Mouse (Mus musculus): ENCODE measurements around the gene Speer4e. TPM values are rescaled to one million over a fixed set of nuclear protein-coding genes. Genes with fewer than 3 reads are reported as not detected.
"Not testable (repeated sequence)": the region's sequence is repeated elsewhere in the genome, so short reads cannot be mapped to it uniquely, and the experiment has no call there.

Gene Speer4e
- not detected in 2 replicates for polyA plus RNA-seq (2016; fragmentation: Nextera tagmentation; extraction: Ambion mirVana)

DNA sequence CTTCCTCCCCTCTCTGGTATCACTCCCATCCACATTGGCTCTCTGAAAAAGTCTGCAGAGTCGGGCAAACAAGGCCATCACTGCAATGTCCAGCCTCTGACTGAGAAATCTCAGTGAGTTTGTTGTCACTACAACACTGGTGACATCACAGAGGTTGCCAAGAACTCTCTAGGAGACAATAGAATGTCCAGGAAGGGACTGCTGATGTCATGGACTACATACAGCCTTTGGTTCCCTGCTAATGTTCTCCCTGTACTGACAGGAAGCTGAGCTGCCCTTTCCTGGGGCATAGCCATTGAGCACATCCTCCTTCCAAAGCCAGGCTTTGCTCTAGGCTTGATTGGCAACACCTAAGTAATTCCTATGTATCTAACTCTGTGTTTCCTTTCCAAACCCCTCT lies at the start of gene Speer4e:
TSS of gene Speer4e (minus strand) at position 101 of the 400 bp plus-strand sequence.
- not testable (repeated sequence) for H3K9me3 ChIP-seq; H3K4me3 ChIP-seq; H3K4me1 ChIP-seq; H3K27ac ChIP-seq; H3K36me3 ChIP-seq; H3K27me3 ChIP-seq (ENCODE audit: insufficient read depth, poor library complexity, severe bottlenecking); DNase-seq (ENCODE audit: low spot score)
- 58% methylated on average over 1 of the region's 1 CpGs for WGBS

DNA sequence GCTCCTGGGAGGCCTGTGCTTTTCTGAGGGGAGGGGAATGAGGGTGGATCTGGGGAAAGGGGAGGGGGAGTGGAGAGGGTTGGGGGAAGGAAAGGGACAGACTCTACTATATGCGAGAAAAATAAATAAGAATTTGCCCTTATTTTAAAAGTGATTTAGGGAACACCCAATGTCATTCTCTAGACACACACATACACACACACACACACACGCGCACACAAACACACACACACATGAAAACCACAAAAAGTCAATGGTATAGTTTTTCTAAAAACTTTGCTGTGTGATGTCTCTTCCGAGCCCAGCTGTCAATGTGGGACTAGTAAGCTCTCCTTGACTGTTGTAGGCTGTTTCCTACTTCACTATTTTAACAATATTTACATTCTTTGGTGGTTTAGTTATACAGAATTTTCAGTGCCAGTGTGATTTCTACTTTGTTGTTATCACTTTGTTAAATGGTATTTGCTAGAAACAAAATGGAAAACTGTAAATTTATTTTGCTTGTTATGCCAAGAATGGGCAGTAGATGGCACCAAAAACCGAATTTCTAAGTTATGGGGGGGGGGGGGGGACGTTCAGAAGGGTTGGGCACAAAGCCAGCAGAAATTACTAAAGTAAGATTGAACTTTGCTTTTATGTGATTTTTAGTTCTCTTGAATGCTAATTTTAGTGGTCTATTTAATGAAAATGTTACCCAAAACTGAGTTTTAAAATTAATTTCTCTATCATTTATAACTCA lies 48.6 kb upstream of the Speer4e start:
- WGBS: 49% methylated on average over 6 of the region's 6 CpGs
- not testable (repeated sequence) for H3K36me3 ChIP-seq; DNase-seq (ENCODE audit: low spot score); H3K4me1 ChIP-seq; H3K4me3 ChIP-seq; H3K27me3 ChIP-seq (ENCODE audit: insufficient read depth, poor library complexity, severe bottlenecking); H3K27ac ChIP-seq
- H3K9me3 ChIP-seq: peaks cover 11% of the 10 kb centered on the region

DNA sequence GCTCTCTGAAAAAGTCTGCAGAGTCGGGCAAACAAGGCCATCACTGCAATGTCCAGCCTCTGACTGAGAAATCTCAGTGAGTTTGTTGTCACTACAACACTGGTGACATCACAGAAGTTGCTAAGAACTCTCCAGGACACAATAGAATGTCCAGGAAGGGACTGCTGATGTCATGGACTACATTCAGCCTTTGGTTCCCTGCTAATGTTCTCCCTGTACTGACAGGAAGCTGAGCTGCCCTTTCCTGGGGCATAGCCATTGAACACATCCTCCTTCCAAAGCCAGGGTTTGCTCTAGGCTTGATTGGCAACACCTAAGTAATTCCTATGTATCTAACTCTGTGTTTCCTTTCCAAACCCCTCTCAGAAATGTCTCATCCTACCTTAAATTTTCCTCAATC lies 40.6 kb upstream of the Speer4e start, which contains the start of gene Gm10354:
TSS of gene Gm10354 (minus strand) at position 101 of the 400 bp plus-strand sequence.
- DNase-seq (ENCODE audit: low spot score): peak; percentile 35

DNA sequence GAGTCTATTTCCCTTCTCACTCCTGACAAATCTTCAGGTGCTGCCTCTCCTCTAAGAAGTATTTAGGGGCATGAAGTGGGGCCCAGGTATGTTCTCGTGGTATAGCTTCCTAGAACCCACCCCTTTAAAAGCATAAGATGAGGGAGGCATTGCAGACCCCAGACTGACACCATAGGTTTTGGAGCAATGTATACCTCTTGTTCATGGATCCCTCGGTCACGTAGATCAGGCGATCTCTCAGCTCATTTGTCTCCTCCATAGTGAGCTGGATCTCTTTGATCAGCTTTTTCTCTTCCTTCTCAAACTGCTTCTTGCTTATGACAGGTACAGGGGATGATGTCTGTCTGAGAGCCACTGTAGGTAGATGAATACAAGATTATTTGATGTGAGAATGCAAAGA lies 39.1 kb upstream of the Speer4e start:
- H3K27me3 ChIP-seq (ENCODE audit: insufficient read depth, poor library complexity, severe bottlenecking); H3K4me3 ChIP-seq; H3K36me3 ChIP-seq; H3K27ac ChIP-seq; H3K4me1 ChIP-seq: not testable (repeated sequence)
- DNase-seq (ENCODE audit: low spot score): peak; percentile 72
- WGBS: 74% methylated on average over 4 of the region's 4 CpGs
- peaks cover 17% of the 10 kb centered on the region for H3K9me3 ChIP-seq

More for the DNA sequence above, 40.6 kb upstream of the Speer4e start, which contains the start of gene Gm10354:
- not testable (repeated sequence) for H3K4me1 ChIP-seq; H3K27me3 ChIP-seq (ENCODE audit: insufficient read depth, poor library complexity, severe bottlenecking); H3K36me3 ChIP-seq; H3K4me3 ChIP-seq; H3K27ac ChIP-seq
- H3K9me3 ChIP-seq: peaks cover 18% of the 10 kb centered on the region
- 56% methylated on average over 1 of the region's 1 CpGs for WGBS

DNA sequence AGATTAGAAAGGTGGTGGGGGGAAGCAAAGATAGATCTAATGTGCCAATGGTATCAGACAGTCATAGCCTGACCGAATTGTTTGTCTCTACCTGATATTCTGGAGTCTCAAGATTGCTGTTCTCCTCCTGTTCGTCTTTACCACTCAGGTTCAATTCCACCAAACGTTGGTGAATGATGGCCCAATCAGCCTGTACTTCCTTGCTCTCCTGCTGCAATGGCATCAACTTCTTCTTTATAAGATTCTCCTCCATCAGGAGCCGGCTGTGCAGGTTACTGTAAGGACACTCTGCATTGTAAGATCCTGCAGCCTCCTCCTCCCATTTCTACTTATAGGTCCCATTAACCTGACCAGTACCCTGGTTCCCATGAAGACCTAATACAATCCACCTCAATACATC lies 37.1 kb upstream of the Speer4e start:
- H3K4me1 ChIP-seq; DNase-seq (ENCODE audit: low spot score); H3K36me3 ChIP-seq; H3K4me3 ChIP-seq; H3K27me3 ChIP-seq (ENCODE audit: insufficient read depth, poor library complexity, severe bottlenecking); H3K27ac ChIP-seq: not testable (repeated sequence)
- 56% methylated on average over 4 of the region's 4 CpGs for WGBS
- H3K9me3 ChIP-seq: peaks cover 22% of the 10 kb centered on the region

DNA sequence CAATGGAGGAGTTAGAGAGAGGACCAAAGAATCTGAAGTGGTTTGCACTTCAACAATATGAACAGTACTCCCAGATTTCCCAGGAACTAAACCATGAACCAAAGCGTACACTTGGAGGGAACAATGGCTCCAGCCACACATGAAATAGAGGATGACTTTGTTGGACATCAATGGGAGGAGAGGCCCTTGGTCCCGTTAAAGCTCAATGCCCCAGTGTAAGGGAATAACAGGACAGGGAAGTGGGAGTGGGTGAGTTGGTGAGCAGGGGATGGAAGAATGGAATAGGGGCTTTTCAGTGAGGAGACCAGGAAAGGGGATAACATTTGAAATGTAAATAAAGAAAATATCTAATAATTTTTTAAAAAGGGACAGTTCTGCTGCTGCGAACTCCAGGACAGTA lies 34.6 kb upstream of the Speer4e start:
- H3K36me3 ChIP-seq: not testable (repeated sequence)
- 77% methylated on average over 3 of the region's 3 CpGs for WGBS

DNA sequence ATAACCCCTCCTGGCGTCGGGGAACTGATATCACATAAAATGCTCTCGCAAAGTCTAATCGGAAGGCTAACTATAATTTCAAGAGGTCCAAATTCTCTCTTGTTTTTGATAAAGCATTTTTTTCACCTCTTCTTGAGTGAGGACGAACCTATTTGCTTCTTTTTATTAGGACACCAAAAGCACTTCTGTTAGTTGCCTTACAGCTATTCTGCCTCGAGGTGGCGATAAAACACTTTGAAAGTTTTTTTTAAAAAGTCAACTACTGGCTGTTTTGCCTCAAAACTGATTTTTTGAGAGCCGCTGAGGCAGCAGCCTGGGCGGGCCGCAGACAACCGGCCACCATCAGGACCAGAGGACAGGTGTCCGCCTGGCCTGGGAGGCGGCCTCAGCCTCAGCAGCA lies 25.6 kb upstream of the Speer4e start:
- peak; percentile 39 for DNase-seq (ENCODE audit: low spot score)
- not testable (repeated sequence) for H3K4me1 ChIP-seq; H3K4me3 ChIP-seq; H3K27ac ChIP-seq; H3K27me3 ChIP-seq (ENCODE audit: insufficient read depth, poor library complexity, severe bottlenecking); H3K36me3 ChIP-seq
- WGBS: 76% methylated on average over 13 of the region's 13 CpGs
- H3K9me3 ChIP-seq: peaks cover 14% of the 10 kb centered on the region

More for the DNA sequence above, 34.6 kb upstream of the Speer4e start:
- H3K9me3 ChIP-seq: peaks cover 15% of the 10 kb centered on the region
- DNase-seq (ENCODE audit: low spot score); H3K4me1 ChIP-seq; H3K4me3 ChIP-seq; H3K27ac ChIP-seq; H3K27me3 ChIP-seq (ENCODE audit: insufficient read depth, poor library complexity, severe bottlenecking): not testable (repeated sequence)

DNA sequence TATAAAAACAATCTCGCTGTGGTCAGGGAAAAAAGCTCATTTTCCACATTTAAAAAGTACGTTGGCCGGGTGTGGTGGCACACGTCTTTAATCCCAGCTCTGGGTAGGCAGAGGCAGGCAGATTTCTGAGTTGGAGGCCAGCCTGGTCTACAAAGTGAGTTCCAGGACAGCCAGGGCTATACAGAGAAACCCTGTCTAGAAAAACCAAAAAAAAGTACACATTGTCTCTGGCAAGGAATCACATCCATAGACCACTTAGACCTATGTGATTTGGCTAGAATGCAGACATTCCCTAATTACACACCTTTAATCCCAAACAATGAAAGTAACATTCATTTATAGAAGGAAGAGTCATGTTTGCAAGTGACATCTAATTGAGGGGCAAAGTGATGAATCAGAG lies 23.3 kb upstream of the Speer4e start:
- WGBS: 77% methylated on average over 4 of the region's 4 CpGs
- not testable (repeated sequence) for H3K27ac ChIP-seq; H3K4me3 ChIP-seq; H3K36me3 ChIP-seq; H3K4me1 ChIP-seq; H3K27me3 ChIP-seq (ENCODE audit: insufficient read depth, poor library complexity, severe bottlenecking); DNase-seq (ENCODE audit: low spot score)
- peaks cover 17% of the 10 kb centered on the region for H3K9me3 ChIP-seq

DNA sequence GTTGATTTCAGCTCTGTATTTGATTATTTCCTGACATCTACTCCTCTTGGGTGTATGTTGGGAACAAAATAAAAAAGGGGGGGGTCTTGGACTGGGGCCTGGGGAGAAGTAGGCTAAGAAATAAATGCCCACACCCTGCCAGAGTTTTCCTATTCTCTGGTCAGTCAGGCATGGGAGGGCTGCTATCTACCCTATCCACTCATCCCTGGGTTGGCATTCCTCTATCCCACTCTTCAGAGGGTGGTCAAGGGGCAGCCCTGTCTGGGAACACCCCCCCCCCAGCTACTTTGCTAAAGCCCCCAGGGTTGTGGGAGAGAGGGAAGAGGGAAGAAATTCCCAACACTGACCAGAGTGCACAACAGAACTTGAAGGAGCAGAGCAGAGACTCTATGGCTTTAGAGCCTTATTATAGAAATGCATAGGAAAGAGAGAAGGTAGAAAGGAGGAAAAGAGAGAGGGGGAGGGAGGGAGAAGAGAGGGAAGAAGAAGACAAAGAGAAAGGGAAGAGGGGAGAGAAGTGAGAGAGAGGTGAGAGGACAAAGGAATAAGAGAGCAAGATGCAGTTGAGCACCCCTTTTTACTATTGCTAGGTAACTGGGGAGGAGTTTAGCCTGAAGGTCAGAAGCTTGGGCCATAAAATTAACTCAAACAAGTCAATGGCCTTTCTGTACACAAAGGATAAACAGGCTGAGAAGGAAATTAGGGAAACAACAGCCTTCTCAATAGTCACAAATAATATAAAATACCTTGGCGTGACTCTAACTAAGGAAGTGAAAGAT lies 17.9 kb upstream of the Speer4e start:
- peaks cover 21% of the 10 kb centered on the region for H3K9me3 ChIP-seq
- H3K36me3 ChIP-seq; H3K27me3 ChIP-seq (ENCODE audit: insufficient read depth, poor library complexity, severe bottlenecking); H3K4me1 ChIP-seq; H3K27ac ChIP-seq; H3K4me3 ChIP-seq; DNase-seq (ENCODE audit: low spot score): not testable (repeated sequence)
- 84% methylated on average over 1 of the region's 1 CpGs for WGBS

DNA sequence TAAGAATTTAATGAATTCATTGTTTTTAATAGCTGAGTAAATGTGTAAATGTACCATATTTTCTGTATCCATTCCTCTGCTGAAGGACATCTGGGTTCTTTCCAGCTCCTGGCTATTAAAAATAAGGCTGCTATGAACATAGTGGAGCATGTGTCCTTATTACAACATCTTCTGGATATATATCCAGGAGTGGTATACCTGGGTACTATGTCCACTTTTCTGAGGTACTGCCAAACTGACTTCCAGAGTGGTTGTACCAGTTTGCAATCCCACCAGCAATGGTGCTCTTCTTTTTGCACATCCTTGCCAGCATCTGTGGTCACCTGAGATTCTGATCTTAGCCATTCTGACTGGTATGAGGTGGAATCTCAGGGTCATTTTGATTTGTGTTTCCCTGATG lies 15.4 kb upstream of the Speer4e start:
- H3K9me3 ChIP-seq: peaks cover 18% of the 10 kb centered on the region
- H3K4me3 ChIP-seq; H3K27ac ChIP-seq; H3K36me3 ChIP-seq; DNase-seq (ENCODE audit: low spot score); H3K4me1 ChIP-seq; H3K27me3 ChIP-seq (ENCODE audit: insufficient read depth, poor library complexity, severe bottlenecking): not testable (repeated sequence)

DNA sequence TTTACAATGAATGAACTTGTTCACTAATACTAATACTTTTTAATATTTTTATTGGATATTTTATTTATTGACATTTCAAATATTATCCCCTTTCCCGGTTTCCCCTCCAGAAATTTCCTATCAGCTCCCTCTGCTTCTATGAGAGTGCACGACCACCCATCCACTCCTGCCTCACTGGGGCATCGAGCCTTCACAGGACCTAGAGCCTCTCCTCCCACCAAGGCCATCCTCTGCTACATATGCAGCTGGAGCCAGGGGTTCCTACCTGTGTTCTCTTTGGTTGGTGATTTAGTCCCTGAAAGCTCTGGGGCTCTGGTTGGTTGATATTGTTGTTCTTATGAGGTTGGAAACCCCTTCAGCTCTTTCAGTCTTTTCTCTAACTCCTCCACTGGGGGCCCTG lies 14.5 kb upstream of the Speer4e start:
- H3K27me3 ChIP-seq (ENCODE audit: insufficient read depth, poor library complexity, severe bottlenecking); H3K27ac ChIP-seq; H3K36me3 ChIP-seq; H3K4me3 ChIP-seq; H3K4me1 ChIP-seq: not testable (repeated sequence)
- H3K9me3 ChIP-seq: peaks cover 19% of the 10 kb centered on the region
- peak; percentile 73 for DNase-seq (ENCODE audit: low spot score)
- 65% methylated on average over 3 of the region's 3 CpGs for WGBS

DNA sequence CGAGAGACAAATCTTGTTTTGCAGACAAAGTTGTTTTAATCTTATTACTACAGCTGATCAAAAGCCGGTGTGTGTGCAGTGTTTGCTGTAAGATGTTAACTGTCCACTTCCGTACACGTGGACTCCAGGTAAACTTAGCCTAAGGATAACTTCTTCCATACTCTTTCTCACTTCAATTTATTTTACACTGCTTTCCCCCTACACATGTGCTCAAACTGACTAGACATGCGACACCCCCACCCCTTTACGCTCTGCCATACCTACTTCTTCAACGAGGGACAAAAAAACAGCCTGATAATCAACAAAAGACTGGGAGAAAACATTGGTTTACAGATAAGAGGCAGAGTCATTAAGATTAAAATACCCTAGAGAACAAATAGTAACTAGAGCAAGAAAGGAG lies 13.6 kb upstream of the Speer4e start:
- H3K9me3 ChIP-seq: peaks cover 19% of the 10 kb centered on the region
- H3K36me3 ChIP-seq; H3K4me1 ChIP-seq; H3K27ac ChIP-seq; H3K4me3 ChIP-seq; H3K27me3 ChIP-seq (ENCODE audit: insufficient read depth, poor library complexity, severe bottlenecking): not testable (repeated sequence)
- DNase-seq (ENCODE audit: low spot score): peak; percentile 71
- whole genome bisulfite sequencing: 59% methylated on average over 7 of the region's 7 CpGs

DNA sequence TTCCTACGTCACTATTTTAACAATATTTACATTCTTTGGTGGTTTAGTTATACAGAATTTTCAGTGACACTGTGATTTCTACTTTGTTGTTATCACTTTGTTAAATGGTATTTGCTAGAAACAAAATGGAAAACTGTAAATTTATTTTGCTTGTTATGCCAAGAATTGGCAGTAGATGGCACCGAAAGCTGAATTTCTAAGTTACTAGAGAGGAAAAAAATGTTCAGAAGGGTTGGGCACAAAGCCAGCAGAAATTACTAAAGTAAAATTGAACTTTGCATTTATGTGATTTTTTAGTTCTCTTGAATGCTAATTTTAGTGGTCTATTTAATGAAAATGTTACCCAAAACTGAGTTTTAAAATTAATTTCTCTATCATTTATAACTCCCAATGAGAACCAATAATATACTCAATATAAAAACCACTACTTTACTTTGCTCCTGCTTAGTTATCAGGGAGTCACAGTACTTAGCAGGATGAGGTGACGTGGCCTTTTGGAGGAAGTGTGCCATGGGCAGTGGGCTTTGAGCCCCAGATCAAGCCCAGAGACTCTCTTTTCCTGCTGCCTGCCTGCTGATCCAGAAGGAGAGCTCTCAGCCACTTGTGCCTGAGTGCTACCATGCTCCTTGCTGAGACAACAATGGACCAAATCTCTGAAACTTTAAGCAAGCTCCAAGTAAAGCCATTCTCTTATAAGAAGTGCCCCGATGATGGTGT lies 9.4 kb upstream of the Speer4e start:
- not testable (repeated sequence) for H3K27me3 ChIP-seq (ENCODE audit: insufficient read depth, poor library complexity, severe bottlenecking); H3K36me3 ChIP-seq; H3K27ac ChIP-seq; H3K4me1 ChIP-seq; H3K9me3 ChIP-seq; H3K4me3 ChIP-seq
- 55% methylated on average over 4 of the region's 4 CpGs for WGBS
- DNase-seq (ENCODE audit: low spot score): peak; percentile 74

All from heart, embryonic 10.5 days (tissue).